Mouse (Mus musculus) stomach, postnatal 0 days (tissue): Measurements from ENCODE around the gene Rbm34.

Experiments
- CTCF ChIP-seq: IDR thresholded peaks from 2 replicates; pipeline ENCODE4 v1.5.1; 2016; ENCODE audit warnings: antibody characterized with exemption, low read depth, mild to moderate bottlenecking, moderate library complexity
- EP300 ChIP-seq: optimal IDR thresholded peaks from 2 replicates; pipeline ENCODE3; 2016; ENCODE audit warnings: antibody characterized with exemption

DNA sequence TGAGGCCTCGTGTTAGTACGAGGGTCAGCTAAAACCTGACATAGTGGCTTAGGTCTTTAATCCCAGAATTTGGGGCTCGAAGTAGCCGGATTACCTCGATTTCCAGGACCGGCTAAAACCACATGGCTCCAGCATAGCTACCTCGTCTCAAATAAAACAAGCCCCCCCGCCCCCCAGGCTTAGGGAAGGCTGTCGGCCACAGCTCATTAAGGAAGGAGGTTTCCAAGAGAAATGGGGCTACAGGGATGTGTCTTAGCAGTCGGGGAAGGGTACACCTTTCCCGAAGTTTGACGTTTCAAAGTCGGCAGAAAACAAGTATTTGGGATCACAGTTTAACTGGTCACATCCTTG lies 418 bp upstream of the Rbm34 start:
- TF ChIP-seq CTCF (no peak), EP300 (no peak)
